Mouse (Mus musculus) cerebellum, adult 11 months (tissue): ENCODE results near the gene Ankrd36.

ENCODE experiments used
- DNase-seq: peaks from one replicate; pipeline ENCODE4 v3.0.0; 2022

Ankrd36 gene

DNA sequence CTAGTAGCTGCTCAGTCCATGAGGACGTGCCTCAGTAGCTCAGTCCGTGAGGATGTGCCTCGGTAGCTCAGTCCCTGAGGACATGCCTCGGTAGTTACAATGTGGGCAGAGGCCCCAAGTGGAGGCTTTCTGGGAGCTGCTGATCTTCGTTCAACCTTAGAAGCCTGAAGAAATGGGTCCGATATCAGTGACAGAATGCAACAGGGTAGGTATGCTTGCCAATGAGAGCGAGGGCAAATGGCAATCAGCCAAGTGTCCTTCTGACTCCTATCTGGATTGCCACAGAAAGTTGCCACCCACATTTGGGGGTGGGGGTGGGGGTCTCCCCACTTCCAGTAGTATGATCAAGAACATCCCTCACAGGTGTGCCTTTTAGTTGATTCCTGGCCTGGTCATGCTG, 131.3 kb downstream of the Ankrd36 start:
- DNase-seq, result no peak

DNA sequence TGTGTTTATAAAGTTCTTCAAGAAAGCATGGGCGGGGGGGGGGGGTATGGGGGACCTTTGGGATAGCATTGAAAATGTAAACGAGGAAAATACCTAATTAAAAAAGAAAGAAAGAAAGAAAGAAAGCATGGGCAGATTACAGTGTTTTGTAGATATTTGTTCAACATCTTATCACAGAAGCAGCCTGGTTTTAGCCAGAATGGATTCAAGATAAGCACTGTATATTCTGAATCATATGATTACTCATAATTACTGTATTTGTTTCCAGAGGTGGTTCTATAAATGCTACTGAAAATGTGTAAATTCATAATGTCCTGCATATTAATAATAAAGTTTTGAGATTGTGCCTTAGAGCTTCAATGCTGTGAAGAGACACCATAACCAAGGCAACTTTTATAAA, 131.8 kb downstream of the Ankrd36 start:
- DNase-seq, result no peak

GRCm38 (mm10) chr11:5701821-5702220, 132.3 kb downstream of the Ankrd36 start:
- DNase-seq, result no peak

GRCm38 (mm10) chr11:5702271-5702956, 132.9 kb downstream of the Ankrd36 start:
- no peak for DNase-seq

- no peak for DNase-seq
Measured at GRCm38 (mm10) chr11:5702957-5703332, 133.5 kb downstream of the Ankrd36 start.

- no peak for DNase-seq
Measured at GRCm38 (mm10) chr11:5703341-5703740, 133.9 kb downstream of the Ankrd36 start.

DNA sequence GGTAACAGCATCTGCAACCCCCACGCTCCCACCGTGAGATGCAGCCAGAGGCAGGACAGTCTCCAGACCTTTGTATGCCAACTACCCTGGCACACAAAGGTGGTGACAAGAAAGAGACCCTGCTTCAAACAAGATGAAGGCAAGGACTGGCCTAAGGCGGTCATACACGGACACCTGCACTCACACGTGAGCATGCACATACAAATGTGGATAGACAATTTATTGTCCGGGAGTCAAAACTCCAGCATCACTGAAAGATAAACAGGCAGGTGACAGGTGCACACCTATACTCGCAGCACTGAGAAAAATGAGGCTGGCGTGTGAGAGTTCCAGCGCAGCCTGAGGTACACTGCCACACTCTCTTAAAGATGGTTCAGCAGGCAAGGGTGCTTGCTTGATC, 136.5 kb downstream of the Ankrd36 start:
- DNase-seq, result no peak

GRCm38 (mm10) chr11:5706874-5707529, 137.5 kb downstream of the Ankrd36 start:
- no peak for DNase-seq

- DNase-seq, result peak; percentile 88
Measured at GRCm38 (mm10) chr11:5707530-5708353, 138.3 kb downstream of the Ankrd36 start.

DNA sequence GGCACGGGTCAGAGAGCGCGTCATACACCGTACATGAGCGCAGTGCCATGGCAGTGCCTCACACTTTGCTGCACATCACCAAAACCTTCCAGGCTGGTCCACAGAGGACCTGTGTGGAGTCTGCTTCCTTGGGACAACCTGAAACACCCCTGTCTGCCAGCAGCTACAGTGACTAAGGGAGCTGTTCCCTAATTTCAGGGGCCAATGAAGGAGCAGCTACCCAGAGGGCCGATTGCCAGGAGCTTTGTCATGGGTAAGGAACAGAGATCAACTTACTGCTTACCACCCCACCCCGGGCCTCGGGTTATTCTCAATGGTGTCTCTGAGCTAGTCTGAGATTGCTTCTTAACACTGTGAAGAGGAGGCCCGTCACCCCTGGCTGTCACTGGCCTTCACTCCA, 145.7 kb downstream of the Ankrd36 start:
- DNase-seq, result no peak

GRCm38 (mm10) chr11:5715630-5716105, 146.2 kb downstream of the Ankrd36 start, which contains the start of gene Mrps24:
Gene Mrps24 (minus strand): TSS chr11:5715680.
- no peak for DNase-seq

DNA sequence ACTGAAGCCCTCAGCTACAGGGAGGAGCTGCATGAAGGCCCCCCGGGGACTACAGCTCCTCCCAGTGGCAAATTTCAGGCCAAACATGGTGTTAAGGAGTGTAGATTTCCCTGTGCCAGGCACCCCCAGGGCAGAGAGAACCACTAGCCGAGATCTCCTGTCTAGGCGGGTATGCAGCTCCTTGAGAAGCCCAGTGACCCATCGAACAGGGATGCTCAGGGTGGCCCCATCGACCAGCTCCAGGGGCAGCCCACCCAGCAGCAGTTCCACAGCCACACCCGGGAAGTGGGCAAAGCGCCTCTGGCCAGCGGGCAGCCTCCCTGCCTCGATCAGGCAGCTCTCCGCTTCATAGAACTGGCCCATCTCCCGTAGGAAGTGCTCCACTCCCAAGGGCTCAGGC, 146.8 kb downstream of the Ankrd36 start:
- no peak for DNase-seq

GRCm38 (mm10) chr11:5716938-5717705, 147.6 kb downstream of the Ankrd36 start:
- no peak for DNase-seq

GRCm38 (mm10) chr11:5718611-5719354, 149.3 kb downstream of the Ankrd36 start:
- DNase-seq, result no peak

GRCm38 (mm10) chr11:5729582-5729981, 160.1 kb downstream of the Ankrd36 start:
- DNase-seq, result no peak

DNA sequence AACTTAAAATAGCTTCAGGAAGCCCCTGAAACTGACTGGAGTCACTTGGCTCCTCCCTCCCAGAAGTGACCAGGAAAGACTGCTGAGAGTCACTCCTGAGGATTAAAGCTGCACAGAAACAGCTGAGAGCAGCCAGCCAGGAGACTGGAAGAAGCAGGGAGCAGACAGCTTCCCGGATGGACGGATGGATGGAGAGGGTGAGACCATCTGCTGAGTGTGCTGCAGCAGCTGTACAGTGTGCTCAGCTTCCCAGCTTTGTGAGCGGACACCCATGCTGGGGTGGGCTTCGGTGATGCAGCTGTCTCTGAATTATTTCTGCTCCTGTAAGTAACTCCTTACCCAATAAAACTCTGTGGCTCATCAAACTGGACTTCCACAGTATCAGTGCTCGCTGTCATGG, 162.9 kb downstream of the Ankrd36 start:
- DNase-seq, result no peak

- no peak for DNase-seq
Measured at GRCm38 (mm10) chr11:5734323-5734722, 164.8 kb downstream of the Ankrd36 start.

DNA sequence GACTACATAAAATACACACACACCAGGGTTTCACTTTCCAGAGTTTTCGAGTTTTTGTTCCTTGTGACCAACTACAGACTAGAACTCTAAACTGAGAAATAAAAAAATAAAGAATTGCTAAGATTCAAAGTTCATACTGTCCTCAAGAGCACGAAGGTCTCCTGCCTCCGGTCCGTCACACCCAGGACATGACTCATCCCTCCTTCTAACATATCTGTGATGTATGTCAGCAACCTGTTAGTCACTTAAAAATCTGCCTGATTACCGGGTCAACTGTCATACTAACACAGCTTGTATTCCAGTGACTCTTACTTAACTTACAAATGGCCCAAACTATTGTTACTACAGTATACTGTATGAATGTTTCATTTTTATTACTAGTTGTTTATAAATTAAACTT, 167.7 kb downstream of the Ankrd36 start:
- DNase-seq, result no peak
